Mouse (Mus musculus) regulatory T cell (primary cell): ENCODE measurements around the gene Amt.
"Not testable (repeated sequence)": the region's sequence is repeated elsewhere in the genome, so short reads cannot be mapped to it uniquely, and the experiment has no call there.

ENCODE experiments used
- in situ Hi-C: fragments of 300-600 bp; cut with MboI, MseI; formaldehyde crosslinking; loops from one replicate; pipeline ENCODE4 v1.15.1; 2025; ENCODE audit warnings: high pct_unique_total_duplicates

Gene Amt

GRCm38 (mm10) chr9:108296453-108297355 lies at the start of gene Amt:
Gene Amt, plus strand, starts transcription at chr9:108296853.
- in situ Hi-C loops: no loop called here

- in situ Hi-C loops: no loop called here
Measured at GRCm38 (mm10) chr9:108248957-108249356, 47.7 kb upstream of the Amt start.

- in situ Hi-C loops: no loop called here
Measured at GRCm38 (mm10) chr9:108251877-108252276, 44.8 kb upstream of the Amt start.

GRCm38 (mm10) chr9:108252766-108253165 lies 43.9 kb upstream of the Amt start:
- in situ Hi-C loops: no loop called here

- in situ Hi-C loops: no loop called here
Measured at GRCm38 (mm10) chr9:108260526-108260925, 36.1 kb upstream of the Amt start.

GRCm38 (mm10) chr9:108261865-108262264 lies 34.8 kb upstream of the Amt start:
- in situ Hi-C loops: no loop called here

- in situ Hi-C loops: no loop called here
Measured at GRCm38 (mm10) chr9:108262494-108263049, 34.1 kb upstream of the Amt start.

- in situ Hi-C loops: no loop called here
Measured at GRCm38 (mm10) chr9:108263131-108263681, 33.4 kb upstream of the Amt start.

GRCm38 (mm10) chr9:108263690-108264190 lies 32.9 kb upstream of the Amt start, which contains the start of gene Dag1:
Gene Dag1, minus strand, starts transcription at chr9:108263958.
- in situ Hi-C loops: no loop called here

- in situ Hi-C loops: no loop called here
Measured at GRCm38 (mm10) chr9:108264191-108264921, 32.3 kb upstream of the Amt start.

GRCm38 (mm10) chr9:108266261-108266935 lies 30.3 kb upstream of the Amt start:
- in situ Hi-C loops: no loop called here

- in situ Hi-C loops: no loop called here
Measured at GRCm38 (mm10) chr9:108267691-108268090, 29.0 kb upstream of the Amt start.

GRCm38 (mm10) chr9:108268701-108269100 lies 28.0 kb upstream of the Amt start:
- in situ Hi-C loops: not testable (repeated sequence)

- in situ Hi-C loops: no loop called here
Measured at GRCm38 (mm10) chr9:108271941-108272340, 24.7 kb upstream of the Amt start.

- in situ Hi-C loops: no loop called here
Measured at GRCm38 (mm10) chr9:108272691-108273090, 24.0 kb upstream of the Amt start.

- in situ Hi-C loops: no loop called here
Measured at GRCm38 (mm10) chr9:108273485-108273884, 23.2 kb upstream of the Amt start.

GRCm38 (mm10) chr9:108274476-108275330 lies 21.9 kb upstream of the Amt start:
- in situ Hi-C loops: no loop called here

- in situ Hi-C loops: no loop called here
Measured at GRCm38 (mm10) chr9:108275331-108275659, 21.4 kb upstream of the Amt start.

- in situ Hi-C loops: no loop called here
Measured at GRCm38 (mm10) chr9:108278697-108279450, 17.8 kb upstream of the Amt start.
